Mouse (Mus musculus) thymus, adult 18-20 months (tissue): ENCODE measurements around the gene Tbce.

ENCODE experiments used
- DNase-seq, 2 experiments: peaks; one replicate each; pipeline ENCODE4 v3.0.0; 2022; ENCODE audit warnings: mixed read lengths in 2 of 2

The Tbce gene

DNA sequence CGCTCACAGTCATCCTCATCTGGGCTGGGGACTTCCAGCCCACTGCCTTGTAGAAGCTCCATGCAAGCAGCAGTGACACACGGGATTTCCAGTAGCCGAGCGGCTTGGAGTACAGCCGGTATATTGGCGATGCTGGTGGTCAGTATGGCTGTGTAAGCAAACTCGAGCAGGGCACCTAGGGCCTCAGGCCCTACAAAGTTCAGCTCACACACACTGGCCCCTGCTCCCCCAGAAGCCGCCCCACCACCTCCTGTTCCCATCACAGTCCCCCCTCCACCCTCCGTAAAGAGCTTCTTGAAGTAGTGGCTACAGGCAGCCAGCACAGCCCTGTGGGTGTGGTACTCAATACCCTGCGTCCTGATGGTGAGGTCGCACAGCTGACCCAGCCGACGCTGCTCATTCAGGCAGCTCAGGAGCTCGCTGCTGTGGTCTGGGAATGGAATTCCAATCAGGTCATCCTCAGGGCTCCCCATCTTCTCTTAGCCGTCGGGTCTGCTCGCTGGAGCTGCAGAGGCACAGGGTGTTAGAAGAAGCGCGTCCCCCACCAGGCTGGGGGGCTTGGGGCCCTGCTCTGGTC, 74.0 kb downstream of the Tbce start:
- DNase-seq = no peak

DNA sequence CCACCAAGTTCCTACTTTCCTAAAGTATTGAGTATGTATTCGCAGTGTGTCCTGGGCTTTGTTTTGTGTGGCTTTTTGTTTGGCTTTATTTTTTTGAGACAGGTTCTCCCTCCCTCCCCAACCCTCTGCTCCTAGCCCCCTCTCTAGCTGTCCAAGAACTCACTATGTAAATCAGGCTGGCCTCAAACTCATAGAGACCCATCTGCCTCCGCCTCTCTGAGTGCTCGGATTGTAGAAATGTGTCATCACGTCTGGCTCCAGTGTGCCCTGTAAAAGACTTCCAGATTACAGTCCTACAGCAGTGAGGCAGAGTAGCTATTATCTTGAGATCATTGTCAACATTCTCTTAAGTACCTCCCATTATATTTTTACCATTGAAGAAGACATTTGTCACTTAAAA, 78.4 kb downstream of the Tbce start:
- no peak for DNase-seq

DNA sequence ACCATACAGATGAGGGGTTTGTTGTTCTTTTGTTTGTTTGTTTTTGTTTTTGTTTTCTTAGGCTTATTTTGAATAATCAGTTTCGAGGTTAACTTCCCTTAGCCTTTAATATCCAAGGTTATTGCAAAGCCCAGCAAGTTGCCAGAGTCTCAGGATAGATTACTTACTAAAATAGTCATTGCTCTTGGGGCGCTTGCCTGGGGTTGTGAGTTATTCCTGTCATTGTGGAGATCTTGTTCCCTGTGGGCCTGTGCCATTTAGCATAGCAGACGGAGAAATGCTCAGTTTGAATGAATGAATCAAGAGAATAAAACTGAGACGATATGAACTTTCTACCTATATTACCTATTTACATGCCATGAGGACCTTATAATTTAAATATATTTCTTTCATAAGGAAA, 79.2 kb downstream of the Tbce start:
- no peak for DNase-seq

GRCm38 (mm10) chr13:13956686-13957085, 82.8 kb downstream of the Tbce start:
- no peak for DNase-seq

DNA sequence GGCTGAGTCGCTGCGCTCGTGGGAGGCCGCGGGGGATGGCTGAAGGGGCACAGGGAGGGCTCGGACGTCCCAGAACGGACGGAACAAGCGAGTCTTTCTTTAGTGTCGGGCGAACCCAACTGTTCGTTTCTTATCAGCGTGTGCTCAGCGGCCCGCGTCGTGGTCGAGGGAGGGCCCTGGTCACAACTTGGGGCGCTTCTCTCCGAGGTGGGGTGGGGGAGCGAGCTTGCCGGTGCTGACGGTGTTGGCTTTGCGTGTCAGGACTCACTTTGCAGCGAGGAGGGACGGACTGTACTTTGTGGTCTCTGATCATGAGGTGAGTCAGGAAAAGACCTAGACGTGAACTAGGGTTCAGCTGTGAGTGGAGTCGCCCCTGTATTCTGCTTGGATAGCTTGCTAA, 84.5 kb downstream of the Tbce start:
- DNase-seq = peak in 1 of 2 experiments; percentile 46

DNA sequence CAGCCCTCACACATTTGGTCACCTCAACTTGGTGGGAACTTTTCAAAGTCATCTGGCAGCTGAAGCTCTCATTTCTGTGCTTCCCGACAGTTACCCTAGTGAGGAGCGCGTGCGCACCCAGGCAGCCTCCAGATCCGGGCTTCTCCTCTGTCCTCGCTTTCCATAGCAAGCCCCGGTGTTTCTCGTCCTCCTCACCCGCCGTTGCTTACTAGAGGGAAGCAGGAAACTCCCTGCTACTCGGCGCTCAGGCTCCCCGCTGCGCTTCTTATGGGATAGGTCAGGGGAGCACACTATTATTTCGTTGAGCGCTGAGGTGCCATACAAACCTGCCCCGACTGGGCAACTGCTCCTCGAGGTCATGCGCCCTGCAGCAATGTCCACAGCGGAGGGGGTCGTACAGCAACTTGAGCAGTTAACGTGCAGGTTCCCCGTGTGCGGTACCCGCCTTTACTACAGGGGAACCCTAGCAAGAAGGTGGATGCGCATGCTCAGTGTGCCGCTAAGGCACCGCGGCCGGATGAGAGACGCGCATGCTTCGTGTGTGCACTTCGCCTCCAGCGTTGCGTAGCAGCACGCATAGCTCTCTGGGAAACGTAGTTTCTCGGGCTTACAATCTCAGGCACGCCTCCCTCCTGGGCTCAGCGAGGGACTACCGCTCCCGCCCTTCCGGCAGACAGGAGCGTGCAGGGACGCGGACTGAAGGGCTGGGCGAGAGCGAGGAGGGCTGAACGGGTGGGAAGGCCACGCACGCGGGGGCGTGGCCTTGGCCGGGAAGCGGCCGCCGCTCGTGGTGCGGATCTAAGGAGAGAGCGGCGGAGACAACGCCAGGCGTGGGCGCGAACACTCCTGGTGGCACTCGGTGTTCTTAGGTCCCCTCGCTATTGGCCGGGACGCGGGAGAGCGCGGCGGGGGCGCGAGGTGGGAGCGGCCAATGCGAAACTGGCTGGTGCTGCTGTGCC, 85.3 kb downstream of the Tbce start, which contains the start of gene B3galnt2:
Gene B3galnt2, plus strand, starts transcription at position 596 of the 959 bp plus-strand sequence.
- DNase-seq = peak; percentile 97 to 99
